Mouse (Mus musculus) lung, postnatal 0 days (tissue): ENCODE measurements around the gene Hoxc13.

Source experiments
- CTCF ChIP-seq: IDR thresholded peaks from 2 replicates; pipeline ENCODE4 v1.5.1; 2016; ENCODE audit warnings: antibody characterized with exemption, mild to moderate bottlenecking
- EP300 ChIP-seq: IDR thresholded peaks from 2 replicates; pipeline ENCODE4 v1.6.1; 2016; ENCODE audit warnings: antibody characterized with exemption, mild to moderate bottlenecking, control low read depth

GRCm38 (mm10) chr15:102965003-102965891 is 44.3 kb downstream of the Hoxc13 start:
- TF ChIP-seq CTCF: no peak
- no peak for TF ChIP-seq EP300
